Mouse (Mus musculus) stomach, embryonic 16.5 days (tissue): Measurements from ENCODE around the gene Dscam. TPM values are rescaled to one million over a fixed set of nuclear protein-coding genes. Genes with fewer than 3 reads are reported as not detected.
"Not testable (repeated sequence)": the region's sequence is repeated elsewhere in the genome, so short reads cannot be mapped to it uniquely, and the experiment has no call there.

Experiments
- ATAC-seq: fragments of 200-750 bp; cut with Nextera tagmentation; 2 replicates; pipeline ENCODE4 v1.8.0; 2017; ENCODE audit warnings: moderate number of reproducible peaks, moderate TSS enrichment; ENCODE audit not compliant: insufficient read depth, low FRiP score
- H3K27ac ChIP-seq: fragments of 300-500 bp; sonication (generic); 2 replicates; pipeline ENCODE4 v1.5.1; 2014; ENCODE audit warnings: low read length
- H3K27me3 ChIP-seq: fragments of 300-500 bp; sonication (generic); 2 replicates; pipeline ENCODE4 v1.6.1; 2014; ENCODE audit warnings: low read length, control low read depth, mixed read lengths; ENCODE audit not compliant: control insufficient read depth, insufficient read depth
- H3K36me3 ChIP-seq: fragments of 300-500 bp; sonication (generic); 2 replicates; pipeline ENCODE4 v1.6.1; 2014; ENCODE audit warnings: low read length; ENCODE audit not compliant: control insufficient read depth, insufficient read depth
- H3K4me1 ChIP-seq: fragments of 300-500 bp; sonication (generic); 2 replicates; pipeline ENCODE4 v1.6.1; 2014; ENCODE audit warnings: low read length, control low read depth, mixed read lengths; ENCODE audit not compliant: control insufficient read depth, insufficient read depth
- H3K4me2 ChIP-seq: fragments of 300-500 bp; sonication (generic); 2 replicates; pipeline ENCODE4 v1.6.1; 2014; ENCODE audit warnings: low read depth, low read length, mixed read lengths
- H3K4me3 ChIP-seq: fragments of 300-500 bp; sonication (generic); replicated peaks from 2 replicates; pipeline ENCODE4 v1.5.1; 2014; ENCODE audit warnings: mild to moderate bottlenecking, low read length
- H3K9ac ChIP-seq: fragments of 300-500 bp; sonication (generic); 2 replicates; pipeline ENCODE4 v1.6.1; 2014; ENCODE audit warnings: low read length
- H3K9me3 ChIP-seq: fragments of 300-500 bp; sonication (generic); replicated peaks from 2 replicates; pipeline ENCODE4 v1.6.1; 2016; ENCODE audit warnings: low read length, control low read depth; ENCODE audit not compliant: control insufficient read depth
- WGBS: fragments of 180-500 bp; shearing (Covaris S2); extraction: QIAGEN DNeasy Blood & Tissue Kit; methylation state at CpG from one replicate; pipeline ENCODE4 v1.1.7; 2014; 5-methylcytosine and 5-hydroxymethylcytosine counted together
- polyA plus RNA-seq: library from polyadenylated mRNA; unstranded; fragments of >200 nt; fragmentation: Nextera tagmentation; extraction: Ambion mirVana; gene quantifications from 2 replicates; pipeline ENCODE4 v1.2.1, GENCODE M21; 2015

Dscam gene
- polyA plus RNA-seq, 1 experiment from 2014 or later = 0.10 TPM

- Histone ChIP-seq H3K4me2 (no peak overlapping the region), H3K27me3 (no peaks in the 10 kb centered on the region), H3K9ac (no peak overlapping the region), H3K4me1 (no peaks in the 10 kb centered on the region), H3K4me3 (no peak overlapping the region), H3K36me3 (no peaks in the 10 kb centered on the region), H3K27ac (no peak overlapping the region), H3K9me3 (no peaks in the 10 kb centered on the region)
- 14% methylated on average over 2 of the region's 2 CpGs for WGBS
- no peak for ATAC-seq
Measured at GRCm38 (mm10) chr16:96904359-96904758, 266.2 kb downstream of the Dscam start.

- no peaks in the 10 kb centered on the region for H3K4me1 ChIP-seq
- H3K36me3 ChIP-seq = no peaks in the 10 kb centered on the region
- no peak for ATAC-seq
- no peak overlapping the region for H3K4me2 ChIP-seq
- no peaks in the 10 kb centered on the region for H3K27me3 ChIP-seq
- H3K27ac ChIP-seq = no peak overlapping the region
- no peak overlapping the region for H3K9ac ChIP-seq
- H3K9me3 ChIP-seq = no peaks in the 10 kb centered on the region
- no peak overlapping the region for H3K4me3 ChIP-seq
Measured at GRCm38 (mm10) chr16:96902596-96902995, 268.0 kb downstream of the Dscam start.

GRCm38 (mm10) chr16:96901234-96902014 is 269.1 kb downstream of the Dscam start:
- WGBS = 34% methylated on average over 3 of the region's 3 CpGs

GRCm38 (mm10) chr16:96899329-96899728 is 271.2 kb downstream of the Dscam start:
- no peaks in the 10 kb centered on the region for H3K9me3 ChIP-seq
- no peaks in the 10 kb centered on the region for H3K27me3 ChIP-seq
- H3K4me3 ChIP-seq = no peak overlapping the region
- H3K4me1 ChIP-seq = no peaks in the 10 kb centered on the region
- ATAC-seq = no peak
- H3K9ac ChIP-seq = no peak overlapping the region
- no peak overlapping the region for H3K27ac ChIP-seq
- H3K4me2 ChIP-seq = no peak overlapping the region
- no peaks in the 10 kb centered on the region for H3K36me3 ChIP-seq

More at GRCm38 (mm10) chr16:96901234-96902014, 269.1 kb downstream of the Dscam start:
- Histone ChIP-seq H3K4me3 (no peak overlapping the region), H3K9me3 (no peaks in the 10 kb centered on the region), H3K4me1 (no peaks in the 10 kb centered on the region), H3K27ac (no peak overlapping the region), H3K4me2 (no peak overlapping the region), H3K27me3 (no peaks in the 10 kb centered on the region), H3K36me3 (no peaks in the 10 kb centered on the region), H3K9ac (no peak overlapping the region)
- no peak for ATAC-seq

GRCm38 (mm10) chr16:96896510-96897133 is 273.9 kb downstream of the Dscam start:
- H3K4me3 ChIP-seq = no peak overlapping the region
- H3K9me3 ChIP-seq = no peaks in the 10 kb centered on the region
- 68% methylated on average over 10 of the region's 10 CpGs for WGBS
- H3K4me1 ChIP-seq = no peaks in the 10 kb centered on the region
- ATAC-seq = no peak
- no peak overlapping the region for H3K4me2 ChIP-seq
- H3K9ac ChIP-seq = no peak overlapping the region
- no peak overlapping the region for H3K27ac ChIP-seq
- H3K27me3 ChIP-seq = no peaks in the 10 kb centered on the region
- no peaks in the 10 kb centered on the region for H3K36me3 ChIP-seq

GRCm38 (mm10) chr16:96888036-96888435 is 282.5 kb downstream of the Dscam start:
- H3K4me3 ChIP-seq = no peak overlapping the region
- H3K4me1 ChIP-seq = no peaks in the 10 kb centered on the region
- no peaks in the 10 kb centered on the region for H3K36me3 ChIP-seq
- ATAC-seq = no peak; the same call in 1 of the 2 replicates
- H3K4me2 ChIP-seq = no peak overlapping the region
- no peaks in the 10 kb centered on the region for H3K9me3 ChIP-seq
- H3K27me3 ChIP-seq = no peaks in the 10 kb centered on the region
- WGBS = 57% methylated on average over 1 of the region's 1 CpGs
- no peak overlapping the region for H3K9ac ChIP-seq
- H3K27ac ChIP-seq = no peak overlapping the region

GRCm38 (mm10) chr16:96885817-96886216 is 284.7 kb downstream of the Dscam start:
- no peaks in the 10 kb centered on the region for H3K36me3 ChIP-seq
- no peak overlapping the region for H3K9ac ChIP-seq
- H3K4me3 ChIP-seq = no peak overlapping the region
- ATAC-seq = no peak
- H3K27ac ChIP-seq = no peak overlapping the region
- H3K4me1 ChIP-seq = no peaks in the 10 kb centered on the region
- 64% methylated on average over 2 of the region's 2 CpGs for WGBS
- H3K9me3 ChIP-seq = no peaks in the 10 kb centered on the region
- no peaks in the 10 kb centered on the region for H3K27me3 ChIP-seq
- no peak overlapping the region for H3K4me2 ChIP-seq

GRCm38 (mm10) chr16:96884590-96884989 is 286.0 kb downstream of the Dscam start:
- H3K4me1 ChIP-seq, ATAC-seq, H3K27ac ChIP-seq, H3K9ac ChIP-seq, H3K36me3 ChIP-seq, H3K4me3 ChIP-seq, H3K9me3 ChIP-seq, H3K4me2 ChIP-seq, H3K27me3 ChIP-seq: not testable (repeated sequence)
- WGBS = 81% methylated on average over 2 of the region's 3 CpGs

GRCm38 (mm10) chr16:96877271-96877670 is 293.3 kb downstream of the Dscam start:
- H3K9ac ChIP-seq = no peak overlapping the region
- H3K36me3 ChIP-seq = no peaks in the 10 kb centered on the region
- H3K4me3 ChIP-seq = no peak overlapping the region
- H3K4me2 ChIP-seq = no peak overlapping the region
- no peaks in the 10 kb centered on the region for H3K4me1 ChIP-seq
- WGBS = 78% methylated on average over 4 of the region's 4 CpGs
- no peak for ATAC-seq
- no peaks in the 10 kb centered on the region for H3K9me3 ChIP-seq
- H3K27ac ChIP-seq = no peak overlapping the region
- no peaks in the 10 kb centered on the region for H3K27me3 ChIP-seq
